Mouse (Mus musculus) ovary, postnatal 14 days (tissue): Measurements from ENCODE around the gene Fbln1.

Experiments used
- DNase-seq: peaks from one replicate; pipeline ENCODE4 v3.0.0; 2022; ENCODE audit warnings: low spot score

The Fbln1 gene

DNA sequence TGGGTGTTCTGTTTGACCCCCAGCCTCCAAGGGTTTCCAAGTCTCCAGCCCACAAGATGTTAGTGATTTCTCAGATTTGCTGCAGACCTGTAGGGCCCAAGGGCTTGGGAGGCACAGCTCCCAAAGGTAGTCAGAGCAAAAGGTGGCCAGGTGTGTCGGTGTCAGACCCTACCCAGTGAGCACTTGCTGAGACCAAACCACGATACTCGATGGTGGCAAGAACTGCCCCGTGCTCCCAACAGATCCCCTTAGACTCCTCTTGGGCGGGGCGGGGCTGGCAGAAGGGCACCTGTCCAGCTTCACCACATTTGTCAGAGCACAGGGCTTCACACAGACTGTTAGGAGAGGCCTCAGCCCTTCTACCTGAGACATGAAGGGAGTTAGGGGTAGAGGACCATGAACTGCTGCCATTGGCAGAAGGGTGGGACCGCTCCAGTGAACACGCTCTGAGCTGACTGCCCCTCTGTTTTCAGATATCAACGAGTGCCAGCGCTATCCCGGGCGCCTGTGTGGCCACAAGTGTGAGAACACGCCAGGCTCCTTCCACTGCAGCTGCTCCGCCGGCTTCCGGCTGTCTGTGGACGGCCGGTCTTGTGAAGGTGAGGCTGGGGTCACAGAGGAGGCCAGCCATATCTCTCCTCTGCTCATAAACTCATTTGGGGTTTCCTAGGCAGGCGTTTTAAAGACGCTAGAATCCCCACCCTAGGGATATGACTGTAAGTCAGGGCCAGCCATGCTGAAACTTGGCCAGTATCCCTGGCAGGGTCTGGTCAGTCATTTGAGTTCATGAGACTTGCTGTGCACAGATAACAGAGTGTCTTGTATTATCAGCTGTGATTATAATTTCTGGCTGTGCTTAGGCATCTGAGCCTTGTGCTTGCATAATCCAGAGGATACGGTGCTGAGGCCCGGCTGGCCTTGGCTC lies 33.3 kb downstream of the Fbln1 start:
- DNase-seq = no peak

DNA sequence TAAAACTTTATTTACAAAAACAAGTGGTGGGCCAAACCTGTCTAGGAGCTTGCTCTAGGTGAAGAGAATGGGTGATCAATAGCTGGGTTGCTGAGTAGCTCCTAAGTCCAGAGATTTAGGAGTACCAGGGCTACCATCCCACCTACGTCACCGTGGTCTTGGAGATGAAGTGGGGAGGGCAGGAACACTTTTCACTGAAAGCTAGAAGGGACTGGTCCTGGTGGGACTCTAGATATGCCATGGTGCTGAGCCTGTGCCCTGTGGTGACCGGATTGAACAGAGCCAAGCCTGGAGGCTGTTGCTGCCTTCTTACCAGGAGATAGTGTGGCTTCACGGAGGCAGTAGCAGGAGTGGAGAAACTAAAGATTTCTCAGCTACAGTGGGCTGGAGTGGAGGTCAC lies 34.3 kb downstream of the Fbln1 start:
- DNase-seq = no peak

DNA sequence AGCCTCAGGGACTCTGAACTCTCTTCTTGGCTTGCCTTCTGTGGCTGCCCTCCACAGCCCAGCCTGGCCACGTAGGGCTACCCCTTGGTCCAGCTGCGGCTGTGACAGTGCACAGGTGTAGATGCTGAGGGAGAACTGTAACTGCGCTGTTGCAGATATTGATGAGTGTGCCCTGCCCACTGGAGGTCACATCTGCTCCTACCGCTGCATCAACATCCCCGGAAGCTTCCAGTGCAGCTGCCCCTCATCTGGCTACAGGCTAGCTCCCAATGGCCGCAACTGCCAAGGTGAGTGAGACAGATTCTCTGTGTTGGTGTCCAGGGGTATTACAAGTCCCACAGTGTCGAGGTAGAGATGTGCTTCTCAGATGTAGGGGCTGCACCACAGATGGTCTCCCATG lies 36.1 kb downstream of the Fbln1 start:
- DNase-seq = no peak

DNA sequence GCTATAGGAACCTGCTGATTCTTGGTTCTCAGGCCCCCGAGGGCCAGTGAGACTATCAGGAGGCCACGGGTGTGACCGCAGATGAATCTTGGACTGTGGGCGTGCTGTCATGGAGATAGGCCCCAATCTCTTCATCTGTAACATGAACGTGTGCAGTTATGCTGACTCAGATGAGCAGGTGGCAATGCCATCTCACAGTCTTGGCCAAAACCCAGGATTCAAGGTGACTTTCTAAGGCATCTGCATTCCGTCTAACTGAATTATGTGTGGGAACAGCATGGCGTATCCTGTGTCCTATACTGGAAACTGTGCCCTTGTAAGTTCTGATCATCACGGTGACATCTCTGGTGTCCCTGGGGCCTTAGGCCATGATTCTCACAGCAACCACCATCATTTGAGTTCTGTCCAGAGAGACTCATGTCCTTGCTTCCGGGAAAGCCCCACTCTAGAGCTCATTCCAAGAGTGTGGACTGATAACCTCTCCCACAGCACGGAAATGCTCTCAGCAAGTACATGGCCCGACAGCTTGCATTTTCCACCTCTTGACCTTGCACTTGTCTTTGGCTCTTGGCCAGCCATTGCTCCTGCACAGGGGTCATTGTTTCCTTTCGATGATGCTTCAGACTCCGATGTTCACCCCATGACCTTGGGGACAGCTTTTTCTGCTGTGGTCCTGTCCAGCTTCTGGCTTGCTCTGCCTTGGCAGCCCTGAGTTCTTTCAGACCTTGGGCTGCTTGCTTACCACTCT lies 38.8 kb downstream of the Fbln1 start:
- no peak for DNase-seq

DNA sequence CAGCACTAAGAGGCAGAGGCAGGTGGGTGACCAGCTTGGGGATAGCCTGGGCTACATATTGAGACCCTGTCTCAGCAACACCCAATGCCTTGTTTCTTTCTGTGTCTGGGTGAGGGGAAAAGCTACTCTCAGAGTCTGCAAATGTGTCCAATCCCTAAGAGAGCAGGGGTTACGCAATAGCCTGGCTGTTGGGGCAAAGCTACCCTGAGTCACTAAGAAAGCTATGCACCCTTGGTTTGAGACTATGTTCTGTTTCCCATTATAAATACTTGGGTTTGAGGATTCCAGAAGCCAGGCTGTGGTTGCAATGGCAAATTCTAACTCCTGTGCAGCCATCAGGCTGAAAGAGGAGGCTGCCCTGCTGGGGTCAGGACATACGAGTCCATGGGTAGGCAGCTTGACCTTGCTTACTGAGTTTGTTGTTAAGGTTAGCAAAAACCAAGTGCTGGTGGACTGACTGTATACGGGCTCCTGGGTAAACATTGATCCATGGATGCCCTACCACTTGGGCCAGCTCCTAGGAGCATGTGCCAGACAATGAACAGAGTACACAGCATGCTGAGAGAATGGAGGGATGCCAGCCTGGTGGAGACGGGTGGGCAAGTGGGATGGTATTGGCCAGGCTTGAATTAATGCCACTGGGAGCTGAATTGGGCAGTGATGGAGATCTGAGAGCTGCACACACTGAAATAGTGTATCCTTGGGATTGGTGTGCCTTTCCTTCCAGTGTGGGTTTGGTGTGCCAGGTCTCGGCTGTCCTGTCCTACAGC lies 39.7 kb downstream of the Fbln1 start:
- DNase-seq = no peak

DNA sequence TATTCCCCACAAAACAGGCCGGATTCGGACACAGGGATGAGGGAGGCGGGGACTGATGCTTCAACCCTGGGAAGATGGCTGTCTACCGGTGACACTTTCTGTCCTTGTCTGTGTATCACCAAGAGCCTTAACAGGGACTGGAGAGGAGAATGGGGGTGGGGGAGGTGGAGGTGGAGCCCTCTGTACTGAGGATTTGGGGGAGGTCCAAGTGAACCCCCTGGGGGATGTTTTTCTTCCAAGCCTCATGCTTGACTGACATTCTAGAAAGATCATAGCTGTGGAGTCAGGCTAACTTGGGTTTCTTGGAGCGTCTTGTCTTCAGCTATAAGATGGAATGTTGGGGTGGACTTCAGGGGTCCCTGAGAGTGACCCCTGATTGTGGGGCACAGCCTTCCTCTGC lies 40.3 kb downstream of the Fbln1 start:
- no peak for DNase-seq

DNA sequence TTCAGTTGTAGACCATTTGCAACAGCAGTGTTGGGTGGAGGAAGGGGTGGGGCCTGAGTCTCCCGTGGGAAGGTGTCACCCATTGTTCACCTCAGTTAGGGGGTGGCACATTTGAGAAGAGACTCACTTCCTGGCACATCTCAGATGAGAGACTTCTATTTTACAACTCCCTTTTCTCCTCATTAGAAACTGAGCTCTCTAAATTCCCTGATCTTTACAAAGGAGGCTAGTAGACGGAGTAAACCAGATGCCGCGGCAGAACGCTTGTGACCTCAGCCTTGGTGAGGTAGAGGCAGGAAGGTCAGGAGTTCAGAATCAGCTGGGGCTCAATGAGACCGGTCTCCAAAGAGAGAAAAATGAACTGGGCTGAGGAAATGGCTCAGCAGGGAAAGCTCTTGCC lies 41.2 kb downstream of the Fbln1 start:
- no peak for DNase-seq

DNA sequence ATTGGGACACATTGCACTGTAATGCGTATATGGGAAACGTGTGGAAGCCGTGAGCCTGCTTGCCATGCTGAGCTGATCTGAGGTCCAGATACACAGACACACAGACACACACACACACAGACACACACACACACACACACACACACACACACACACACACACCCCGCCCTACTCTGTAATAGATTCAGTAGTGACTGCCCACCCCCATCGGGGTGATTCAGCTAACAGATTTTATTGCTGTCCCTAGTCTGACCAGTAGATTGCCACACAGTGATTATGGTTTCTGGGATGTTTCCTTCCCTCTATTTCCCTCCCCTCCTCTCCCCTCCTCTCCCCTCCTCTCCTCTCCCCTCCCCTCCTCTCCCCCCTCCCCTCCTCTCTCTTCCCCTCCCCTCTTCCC lies 42.6 kb downstream of the Fbln1 start:
- DNase-seq = no peak

DNA sequence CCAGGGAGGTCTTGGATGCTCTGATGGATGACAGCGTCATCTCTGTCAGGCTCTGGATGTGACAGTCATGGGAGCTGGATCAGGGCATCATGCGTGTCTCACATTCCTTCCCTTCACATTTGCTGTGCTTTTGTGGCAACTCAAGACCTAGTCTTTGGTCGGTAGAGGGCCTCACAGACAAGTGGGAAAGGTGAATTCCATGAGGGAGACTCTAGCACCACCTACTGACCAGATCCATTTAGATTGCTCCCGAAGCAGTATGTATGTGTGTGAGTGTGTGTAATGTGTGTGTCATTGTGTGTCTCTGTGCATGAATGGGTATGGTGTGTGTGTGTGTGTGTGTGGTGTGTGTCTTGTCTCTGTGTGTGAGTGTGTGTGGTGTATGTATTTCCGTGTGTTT lies 43.5 kb downstream of the Fbln1 start:
- DNase-seq = peak; percentile 65

DNA sequence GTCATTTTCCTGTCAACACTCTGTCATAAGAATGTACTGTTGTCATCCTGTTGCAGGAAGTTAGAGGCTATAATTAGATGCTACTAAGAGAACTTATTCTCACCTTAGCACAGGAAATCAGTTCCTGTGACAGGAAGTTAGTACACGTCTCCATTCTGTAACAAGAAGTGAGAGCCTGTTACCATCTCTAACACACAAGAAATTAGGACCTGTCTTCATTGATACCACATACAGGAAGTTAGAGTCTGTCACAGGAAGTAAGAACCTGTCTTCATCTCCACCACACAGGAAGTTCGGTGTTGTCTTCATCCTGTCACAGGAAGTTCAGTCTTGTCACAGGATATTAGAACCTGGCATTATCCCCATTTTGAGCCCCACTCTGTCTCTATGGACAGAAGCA lies 44.7 kb downstream of the Fbln1 start:
- no peak for DNase-seq

DNA sequence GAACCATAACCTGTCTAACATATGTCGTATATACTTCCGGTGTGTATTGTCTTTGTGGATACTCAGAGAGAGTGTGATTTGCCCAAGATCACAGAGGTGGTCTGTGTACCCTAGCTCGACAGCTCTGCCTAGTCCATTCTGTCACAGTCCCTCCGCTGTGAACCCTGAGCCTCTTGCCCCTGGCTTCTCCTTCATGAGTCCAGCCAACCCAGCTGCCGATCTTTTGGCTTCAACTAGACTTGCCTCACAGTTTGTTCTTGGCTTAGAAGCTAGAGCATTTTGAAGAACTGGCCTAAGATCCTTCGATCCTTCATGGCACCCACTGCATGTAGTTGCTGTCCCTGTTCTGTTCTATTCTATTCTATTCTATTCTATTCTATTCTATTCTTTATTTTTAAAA lies 46.7 kb downstream of the Fbln1 start:
- DNase-seq = no peak

DNA sequence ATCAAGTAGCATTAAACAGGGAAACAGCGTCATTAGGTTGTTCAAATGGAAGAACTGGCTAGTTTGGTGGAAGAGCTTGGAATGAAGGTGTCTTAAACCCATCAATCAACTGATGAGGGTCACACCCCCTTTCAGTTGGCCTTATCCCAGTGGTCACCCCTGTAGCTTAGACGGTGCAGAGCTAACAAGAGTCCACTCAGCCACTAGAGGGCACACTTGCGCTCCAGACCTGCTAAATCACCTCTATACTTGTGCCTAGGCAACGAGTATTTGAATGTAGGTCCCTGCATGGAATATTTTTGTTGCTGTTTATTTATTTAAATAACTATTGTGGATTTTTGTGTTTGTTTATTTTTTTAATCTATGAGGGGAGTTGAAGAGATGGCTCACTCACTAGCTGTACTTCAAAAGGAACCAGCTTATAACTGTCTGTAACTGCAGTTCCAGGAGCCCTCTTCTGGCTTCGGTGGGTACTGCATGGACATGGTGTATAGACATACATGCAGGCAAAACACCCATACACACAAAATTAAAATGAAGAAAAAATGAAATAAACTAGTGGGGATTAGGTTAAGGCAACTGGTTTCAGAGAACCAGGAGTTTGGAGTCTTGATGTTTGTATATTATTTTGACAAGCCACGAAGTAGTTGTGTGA lies 52.2 kb downstream of the Fbln1 start:
- peak; percentile 53 for DNase-seq

DNA sequence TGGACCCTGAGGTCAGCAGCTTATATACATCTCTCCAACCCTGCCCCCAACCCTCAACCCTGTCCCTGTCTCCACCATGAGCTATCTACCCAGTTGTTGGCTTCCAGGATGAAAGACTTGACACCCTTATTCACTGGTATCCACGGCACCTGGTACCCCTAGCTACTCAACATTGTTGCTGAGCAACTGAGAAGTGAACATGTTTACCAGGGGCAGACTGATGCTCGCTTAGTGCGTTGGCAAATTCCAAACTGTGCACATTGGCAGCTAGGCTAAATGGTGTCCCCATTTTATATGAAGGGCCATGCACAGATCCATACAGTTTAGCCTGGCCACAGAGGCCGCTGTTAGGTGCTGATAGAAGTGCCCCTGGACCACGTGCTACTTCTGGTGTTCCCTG lies 57.1 kb downstream of the Fbln1 start:
- no peak for DNase-seq

DNA sequence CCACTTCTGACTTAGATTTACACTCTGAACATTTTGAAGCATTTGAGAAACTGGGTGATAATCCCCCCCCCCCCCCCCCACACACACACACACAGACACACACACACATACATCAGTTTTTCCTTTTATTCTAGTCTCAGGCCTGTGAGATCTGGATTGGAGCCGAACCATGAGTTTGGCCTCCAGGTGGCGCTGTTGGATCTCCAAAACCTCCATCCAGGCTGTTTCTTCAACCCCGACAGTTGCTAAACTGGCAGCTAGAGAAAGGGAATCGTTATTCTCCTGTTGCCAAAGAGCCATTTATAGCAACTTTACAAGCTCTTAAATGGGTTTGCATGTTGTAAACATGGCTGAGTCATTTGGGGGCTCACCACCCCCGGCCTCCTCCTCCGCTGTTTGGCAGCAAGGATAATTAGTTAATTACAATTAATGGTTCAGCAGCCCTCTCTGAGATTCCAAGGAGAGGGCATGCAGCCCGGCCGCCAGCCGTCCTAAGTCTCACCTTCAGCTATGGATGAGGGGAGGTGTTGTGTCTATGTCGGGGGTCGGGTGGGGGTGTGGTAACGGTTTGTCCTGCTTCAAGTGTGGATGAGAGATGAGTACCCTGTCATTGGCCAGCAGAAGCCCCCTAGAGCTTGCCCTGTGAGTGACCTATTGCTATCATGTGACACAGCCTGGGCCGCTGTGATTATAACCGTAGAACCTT lies 61.1 kb downstream of the Fbln1 start:
- peak; percentile 85 for DNase-seq

DNA sequence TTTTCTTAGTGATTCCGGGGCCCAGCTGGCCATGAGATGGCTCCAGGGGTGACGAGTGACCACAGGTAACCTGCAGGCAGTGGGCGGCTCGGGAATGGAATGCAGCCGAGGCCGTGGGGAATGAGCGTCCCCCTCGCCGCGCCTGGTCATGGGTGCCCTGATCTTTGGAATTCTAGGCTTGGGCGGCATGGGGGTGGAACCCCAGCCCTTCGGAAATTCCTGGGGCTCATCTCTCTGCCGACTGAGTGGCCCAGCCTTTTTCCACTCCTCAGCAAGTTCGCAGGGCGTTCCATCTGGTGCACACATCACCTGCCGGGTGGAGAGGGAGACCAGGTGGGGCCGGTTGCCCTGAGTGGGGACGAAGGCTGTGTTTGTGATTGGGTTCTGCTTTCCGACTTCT lies 62.1 kb downstream of the Fbln1 start:
- no peak for DNase-seq

DNA sequence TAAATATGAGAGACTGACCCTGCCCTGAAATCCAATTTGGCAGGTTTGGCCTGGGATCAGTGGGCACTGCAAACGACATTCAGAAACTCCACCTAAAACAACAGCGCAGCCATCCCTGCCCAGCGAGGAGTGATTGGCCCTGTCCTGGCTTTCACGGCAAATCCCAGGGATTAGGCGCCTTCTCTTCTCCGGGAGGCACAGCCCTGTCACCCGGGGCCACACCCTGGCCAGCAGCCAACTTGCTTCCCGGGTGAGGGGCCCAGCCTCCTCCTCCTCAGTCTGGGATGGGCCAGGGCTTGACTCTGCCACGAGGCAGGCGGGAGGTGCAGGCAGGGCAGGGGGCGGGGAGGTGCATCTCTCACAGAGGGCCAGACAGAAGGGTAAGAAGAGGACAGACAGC lies 67.2 kb downstream of the Fbln1 start:
- no peak for DNase-seq

DNA sequence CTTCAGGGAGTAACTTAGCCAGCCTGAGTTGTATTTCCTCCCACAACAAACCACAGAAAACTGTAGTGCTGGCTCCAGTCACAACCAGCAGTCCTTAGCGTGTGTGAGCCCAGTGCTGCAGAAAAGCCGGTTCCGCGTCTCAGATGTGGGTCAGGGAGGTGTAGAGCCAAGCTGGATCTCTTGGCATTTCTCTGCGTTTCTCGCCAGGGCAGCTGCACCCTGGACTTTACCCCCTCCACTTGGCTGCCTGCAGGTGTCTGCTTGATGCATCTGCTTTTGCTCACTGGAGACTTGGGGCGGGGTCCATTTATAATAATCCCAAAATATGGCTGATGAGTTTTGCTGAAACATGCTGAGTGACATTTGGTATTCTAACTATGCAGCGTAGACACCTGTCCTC lies 71.5 kb downstream of the Fbln1 start:
- no peak for DNase-seq

DNA sequence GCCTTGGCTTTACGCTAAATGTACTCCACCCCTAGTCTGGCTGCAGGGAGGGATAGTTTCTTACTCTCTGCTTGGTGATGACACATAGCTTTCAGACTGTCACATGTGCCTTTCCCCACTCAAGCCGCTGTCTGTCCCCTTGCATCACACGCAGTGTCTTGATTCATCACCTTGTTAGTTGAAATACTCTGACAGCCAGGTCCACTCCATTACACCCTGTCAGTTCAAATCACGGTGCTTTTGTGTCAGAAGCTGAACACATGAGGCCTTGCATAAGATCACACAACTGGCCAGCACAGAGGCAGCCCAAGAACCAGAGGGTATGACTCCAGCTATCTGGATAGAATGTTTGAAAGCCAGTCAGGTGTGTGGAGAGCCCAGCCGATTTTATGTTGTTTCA lies 73.2 kb downstream of the Fbln1 start:
- DNase-seq = no peak

DNA sequence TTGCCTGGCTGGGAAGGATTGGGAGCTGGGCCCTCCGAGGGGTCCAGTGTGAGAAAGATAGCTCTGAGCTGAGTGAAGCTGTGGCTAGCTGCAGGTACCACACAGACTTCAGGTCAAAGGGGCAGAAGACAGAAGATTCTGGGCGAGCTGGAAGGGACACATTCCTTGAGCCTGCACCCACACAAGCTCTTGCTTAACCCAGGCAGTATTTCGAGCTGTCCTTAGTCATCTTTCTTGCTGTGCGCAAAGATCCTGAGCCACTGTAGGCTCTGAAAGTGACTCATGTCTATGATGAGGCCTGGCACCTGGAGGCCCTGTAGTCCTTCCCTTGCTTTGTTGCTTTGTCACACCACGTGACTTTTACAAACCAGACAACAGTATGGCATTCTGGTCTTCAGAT lies 76.3 kb downstream of the Fbln1 start:
- DNase-seq = no peak

DNA sequence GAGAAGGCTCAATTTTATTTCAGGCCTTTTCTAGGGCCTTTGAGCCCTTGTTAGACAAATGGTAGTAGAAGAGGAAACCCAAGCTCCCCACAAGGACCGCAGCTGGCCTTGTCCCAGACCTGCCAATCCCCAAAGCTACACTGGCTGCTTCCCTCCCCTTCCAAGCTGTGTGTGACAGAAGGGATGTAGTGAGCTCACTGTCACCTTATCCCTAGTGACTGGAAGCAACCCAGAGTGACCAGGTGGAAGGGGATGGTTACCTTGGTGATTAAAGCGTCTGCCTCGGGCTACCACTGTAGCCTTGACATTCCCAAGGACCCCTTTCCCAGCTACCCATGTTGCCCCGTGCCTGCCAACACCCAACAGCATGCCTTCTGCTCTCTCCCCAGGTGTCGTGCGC lies 78.9 kb downstream of the Fbln1 start:
- no peak for DNase-seq

DNA sequence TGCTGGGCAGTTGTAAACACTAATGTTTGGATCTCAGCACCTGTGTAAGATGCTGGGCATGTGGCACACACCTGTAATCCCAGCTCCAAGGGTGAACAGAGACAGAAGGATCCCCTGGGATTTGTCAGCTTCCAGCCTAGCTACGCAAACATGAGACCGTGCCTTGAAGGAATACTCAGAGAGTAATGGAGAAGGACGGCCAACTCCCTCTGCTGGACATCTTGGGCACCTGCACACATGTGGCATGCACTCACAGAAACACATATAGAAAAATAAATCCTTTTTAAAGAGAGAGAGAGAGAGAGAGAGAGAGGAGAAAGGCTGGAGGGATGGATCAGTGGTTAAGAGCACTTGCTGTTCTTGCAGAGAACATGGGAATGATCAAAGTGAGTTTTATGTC lies 88.9 kb downstream of the Fbln1 start:
- no peak for DNase-seq

DNA sequence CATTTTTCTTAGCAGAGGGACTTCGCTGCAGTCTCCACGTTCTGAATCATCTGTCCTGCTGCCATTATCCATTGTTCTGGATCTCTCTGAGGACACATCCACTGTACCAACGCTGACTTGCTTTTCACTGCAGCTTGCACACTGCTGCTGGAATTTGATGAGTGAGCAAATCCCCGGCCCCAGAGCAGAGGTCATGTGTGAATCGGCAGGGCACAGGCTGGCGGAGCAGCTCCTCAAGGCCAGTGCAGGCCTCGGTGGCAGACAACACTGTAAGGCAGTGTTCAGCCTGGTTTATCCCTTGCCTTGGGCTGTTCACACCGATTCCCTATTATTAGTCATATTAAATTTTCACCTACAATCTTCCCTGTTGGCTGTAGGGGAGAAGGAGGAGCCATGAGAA lies 89.8 kb downstream of the Fbln1 start:
- no peak for DNase-seq
